Mouse (Mus musculus) hindbrain, embryonic 11.5 days (tissue): ENCODE measurements around the gene Ppcs. TPM values are rescaled to one million over a fixed set of nuclear protein-coding genes. Genes with fewer than 3 reads are reported as not detected.

Source experiments
- ATAC-seq: fragments of 200-750 bp; cut with Nextera tagmentation; 2 replicates; pipeline ENCODE4 v1.8.0; 2017; ENCODE audit warnings: mild to moderate bottlenecking, moderate TSS enrichment, moderate library complexity; ENCODE audit not compliant: low FRiP score
- DNase-seq: peaks from one replicate; pipeline ENCODE4 v3.0.0-alpha.2; 2015; ENCODE audit warnings: low spot score
- H3K27ac ChIP-seq: fragments of 300-500 bp; sonication (generic); 2 replicates; pipeline ENCODE4 v1.5.1; 2014; ENCODE audit warnings: mild to moderate bottlenecking, low read depth, low read length
- H3K27me3 ChIP-seq: fragments of 300-500 bp; sonication (generic); 2 replicates; pipeline ENCODE4 v1.6.1; 2014; ENCODE audit warnings: mild to moderate bottlenecking, low read length, moderate library complexity, mixed read lengths; ENCODE audit not compliant: control insufficient read depth, insufficient read depth
- H3K36me3 ChIP-seq: fragments of 300-500 bp; sonication (generic); 2 replicates; pipeline ENCODE4 v1.6.1; 2014; ENCODE audit warnings: mild to moderate bottlenecking, low read length, moderate library complexity, mixed read lengths; ENCODE audit not compliant: control insufficient read depth, insufficient read depth
- H3K4me1 ChIP-seq: fragments of 300-500 bp; sonication (generic); replicated peaks from 2 replicates; pipeline ENCODE4 v1.6.1; 2014; ENCODE audit warnings: low read length, mixed read lengths; ENCODE audit not compliant: control insufficient read depth, insufficient read depth
- H3K4me2 ChIP-seq: fragments of 300-500 bp; sonication (generic); replicated peaks from 2 replicates; pipeline ENCODE4 v1.6.1; 2014; ENCODE audit warnings: mild to moderate bottlenecking, low read depth, low read length
- H3K4me3 ChIP-seq: fragments of 300-500 bp; sonication (generic); 2 replicates; pipeline ENCODE4 v1.5.1; 2014; ENCODE audit warnings: low read depth, low read length
- H3K9ac ChIP-seq: fragments of 300-500 bp; sonication (generic); 2 replicates; pipeline ENCODE4 v1.6.1; 2014; ENCODE audit warnings: low read depth, low read length
- H3K9me3 ChIP-seq: fragments of 300-500 bp; sonication (generic); 2 replicates; pipeline ENCODE4 v1.6.1; 2016; ENCODE audit warnings: low read length; ENCODE audit not compliant: control insufficient read depth
- WGBS: fragments of 180-500 bp; shearing (Covaris S2); extraction: QIAGEN DNeasy Blood & Tissue Kit; methylation state at CpG from one replicate; pipeline ENCODE4 v1.1.7; 2014; 5-methylcytosine and 5-hydroxymethylcytosine counted together
- polyA plus RNA-seq: library from polyadenylated mRNA; unstranded; fragments of >200 nt; fragmentation: Nextera tagmentation; extraction: Ambion mirVana; gene quantifications from 2 replicates; pipeline ENCODE4 v1.2.1, GENCODE M21; 2014

Ppcs gene
- polyA plus RNA-seq, 1 experiment from 2014 or later, result 25.5 TPM

GRCm38 (mm10) chr4:119427680-119428079 is 5.5 kb upstream of the Ppcs start:
- WGBS, result 49% methylated on average over 2 of the region's 2 CpGs
- no peak overlapping the region for H3K4me3 ChIP-seq
- ATAC-seq (no peak), DNase-seq (no peak)
- H3K4me2 ChIP-seq, result no peak overlapping the region
- H3K9me3 ChIP-seq, result no peaks in the 10 kb centered on the region
- no peak overlapping the region for H3K9ac ChIP-seq
- H3K36me3 ChIP-seq, result no peaks in the 10 kb centered on the region
- no peaks in the 10 kb centered on the region; the same call in 1 of the 2 replicates for H3K27me3 ChIP-seq
- H3K4me1 ChIP-seq, result no peaks in the 10 kb centered on the region
- no peak overlapping the region for H3K27ac ChIP-seq

GRCm38 (mm10) chr4:119425601-119426000 is 3.4 kb upstream of the Ppcs start:
- no peaks in the 10 kb centered on the region for H3K36me3 ChIP-seq
- no peaks in the 10 kb centered on the region; the same call in 1 of the 2 replicates for H3K27me3 ChIP-seq
- no peak overlapping the region for H3K4me3 ChIP-seq
- H3K27ac ChIP-seq, result no peak overlapping the region
- H3K9ac ChIP-seq, result no peak overlapping the region
- DNase-seq (no peak), ATAC-seq (no peak)
- WGBS, result 69% methylated on average over 2 of the region's 2 CpGs
- no peaks in the 10 kb centered on the region for H3K9me3 ChIP-seq
- no peak overlapping the region for H3K4me2 ChIP-seq
- H3K4me1 ChIP-seq, result no peaks in the 10 kb centered on the region; the same call in 1 of the 2 replicates

- WGBS, result 90% methylated on average over 2 of the region's 2 CpGs
- no peaks in the 10 kb centered on the region for H3K9me3 ChIP-seq
- no peak overlapping the region for H3K27ac ChIP-seq
- no peak overlapping the region for H3K4me3 ChIP-seq
- no peaks in the 10 kb centered on the region for H3K36me3 ChIP-seq
- no peaks in the 10 kb centered on the region; the same call in 1 of the 2 replicates for H3K27me3 ChIP-seq
- H3K4me1 ChIP-seq, result no peaks in the 10 kb centered on the region; the same call in 1 of the 2 replicates
- DNase-seq (no peak), ATAC-seq (no peak)
- H3K4me2 ChIP-seq, result no peak overlapping the region
- H3K9ac ChIP-seq, result no peak overlapping the region
Observed at GRCm38 (mm10) chr4:119425077-119425476, 2.9 kb upstream of the Ppcs start.

GRCm38 (mm10) chr4:119421921-119422293 is 313 bp downstream of the Ppcs start:
- peak overlapping the region; percentile 59 for H3K4me3 ChIP-seq
- ATAC-seq (no peak; the same call in 1 of the 2 replicates), DNase-seq (peak; percentile 74)
- H3K9ac ChIP-seq, result peak overlapping the region; percentile 92
- H3K36me3 ChIP-seq, result no peaks in the 10 kb centered on the region
- no peaks in the 10 kb centered on the region for H3K27me3 ChIP-seq
- peak overlapping the region; percentile 79 for H3K27ac ChIP-seq
- no peaks in the 10 kb centered on the region; the same call in 1 of the 2 replicates for H3K4me1 ChIP-seq
- H3K9me3 ChIP-seq, result no peaks in the 10 kb centered on the region
- WGBS, result 3% methylated on average over 30 of the region's 31 CpGs
- H3K4me2 ChIP-seq, result peak overlapping the region; percentile 85

GRCm38 (mm10) chr4:119421191-119421590 is 1.0 kb downstream of the Ppcs start:
- no peak for DNase-seq

GRCm38 (mm10) chr4:119417894-119418293 is 4.3 kb downstream of the Ppcs start:
- H3K9me3 ChIP-seq, result no peaks in the 10 kb centered on the region
- no peaks in the 10 kb centered on the region for H3K36me3 ChIP-seq
- DNase-seq (no peak), ATAC-seq (no peak)
- H3K9ac ChIP-seq, result no peak overlapping the region
- H3K27me3 ChIP-seq, result no peaks in the 10 kb centered on the region
- no peak overlapping the region for H3K4me3 ChIP-seq
- WGBS, result 85% methylated on average over 3 of the region's 3 CpGs
- no peak overlapping the region for H3K4me2 ChIP-seq
- H3K4me1 ChIP-seq, result no peaks in the 10 kb centered on the region; the same call in 1 of the 2 replicates
- no peak overlapping the region for H3K27ac ChIP-seq

More at GRCm38 (mm10) chr4:119421191-119421590, 1.0 kb downstream of the Ppcs start:
- H3K4me2 ChIP-seq, result peak overlapping the region; percentile 85
- H3K27ac ChIP-seq, result no peak overlapping the region
- WGBS, result 59% methylated on average over 3 of the region's 3 CpGs
- no peaks in the 10 kb centered on the region for H3K27me3 ChIP-seq
- no peaks in the 10 kb centered on the region for H3K9me3 ChIP-seq
- peak overlapping the region; percentile 59 for H3K4me3 ChIP-seq
- H3K36me3 ChIP-seq, result no peaks in the 10 kb centered on the region
- ATAC-seq, result no peak
- H3K9ac ChIP-seq, result no peak overlapping the region
- H3K4me1 ChIP-seq, result no peaks in the 10 kb centered on the region; the same call in 1 of the 2 replicates

- no peaks in the 10 kb centered on the region; the same call in 1 of the 2 replicates for H3K4me1 ChIP-seq
- H3K9me3 ChIP-seq, result no peaks in the 10 kb centered on the region
- H3K36me3 ChIP-seq, result no peaks in the 10 kb centered on the region
- no peak for ATAC-seq
- H3K4me3 ChIP-seq, result no peak overlapping the region
- 85% methylated on average over 3 of the region's 3 CpGs for WGBS
- H3K27me3 ChIP-seq, result no peaks in the 10 kb centered on the region
- H3K27ac ChIP-seq, result no peak overlapping the region
- H3K4me2 ChIP-seq, result no peak overlapping the region
- H3K9ac ChIP-seq, result no peak overlapping the region
- DNase-seq, result no peak
Observed at GRCm38 (mm10) chr4:119417270-119417669, 5.0 kb downstream of the Ppcs start.

- H3K27ac ChIP-seq, result peak within 1 kb of the TSS; percentile 33; the same call in 1 of the 2 replicates
Observed at GRCm38 (mm10) chr4:119415072-119415753, 7.0 kb downstream of the Ppcs start, which contains the start of gene Ccdc30. Gene Ccdc30, minus strand, starts transcription at chr4:119415521.

GRCm38 (mm10) chr4:119412791-119413190 is 9.4 kb downstream of the Ppcs start:
- Histone ChIP-seq H3K4me1 (no peaks in the 10 kb centered on the region), H3K4me2 (no peak overlapping the region), H3K27ac (no peak overlapping the region), H3K9ac (no peak overlapping the region), H3K9me3 (no peaks in the 10 kb centered on the region), H3K27me3 (no peaks in the 10 kb centered on the region; the same call in 1 of the 2 replicates), H3K36me3 (no peaks in the 10 kb centered on the region), H3K4me3 (no peak overlapping the region)
- DNase-seq (no peak), ATAC-seq (no peak)
- 85% methylated on average over 6 of the region's 6 CpGs for WGBS

More at GRCm38 (mm10) chr4:119415072-119415753, 7.0 kb downstream of the Ppcs start, which contains the start of gene Ccdc30:
- Histone ChIP-seq H3K4me1 (no peaks in the 10 kb centered on the region), H3K9me3 (no peaks in the 10 kb centered on the region), H3K36me3 (no peaks in the 10 kb centered on the region), H3K4me2 (peak within 1 kb of the TSS; percentile 81), H3K9ac (peak within 1 kb of the TSS; percentile 67), H3K4me3 (peak within 1 kb of the TSS; percentile 60), H3K27me3 (no peaks in the 10 kb centered on the region; the same call in 1 of the 2 replicates)
- DNase-seq (peak; percentile 97), ATAC-seq (peak; percentile 100)
- WGBS, result under 1% methylated on average over 49 of the region's 49 CpGs
